Mouse (Mus musculus): ENCODE data around the gene Phyh.
A peak's percentile ranks its signal among the peaks of the same experiment; 100 is the strongest.
"Not testable (repeated sequence)": the region's sequence is repeated elsewhere in the genome, so short reads cannot be mapped to it uniquely, and the experiment has no call there.

Gene Phyh

GRCm38 (mm10) chr2:4917326-4918021, 1.3 kb upstream of the Phyh start:
- DNase-seq (ENCODE audit: low read depth, low spot score) = peak; percentile 49

- DNase-seq (ENCODE audit: low read depth, low spot score) = no peak
Measured at GRCm38 (mm10) chr2:4921019-4921418, 2.2 kb downstream of the Phyh start.

- no peak for DNase-seq (ENCODE audit: low read depth, low spot score)
Measured at GRCm38 (mm10) chr2:4922476-4923164, 3.8 kb downstream of the Phyh start.

GRCm38 (mm10) chr2:4927391-4927790, 8.6 kb downstream of the Phyh start:
- DNase-seq (ENCODE audit: low read depth, low spot score) = no peak

GRCm38 (mm10) chr2:4929230-4929629, 10.4 kb downstream of the Phyh start:
- no peak for DNase-seq (ENCODE audit: low read depth, low spot score)

- no peak for DNase-seq (ENCODE audit: low read depth, low spot score)
Measured at GRCm38 (mm10) chr2:4934516-4934915, 15.7 kb downstream of the Phyh start.

GRCm38 (mm10) chr2:4937931-4938330, 19.1 kb downstream of the Phyh start:
- no peak for DNase-seq (ENCODE audit: low read depth, low spot score)

GRCm38 (mm10) chr2:4940861-4941260, 22.0 kb downstream of the Phyh start:
- DNase-seq (ENCODE audit: low read depth, low spot score) = no peak

GRCm38 (mm10) chr2:4949691-4950090, 30.9 kb downstream of the Phyh start:
- not testable (repeated sequence) for DNase-seq (ENCODE audit: low read depth, low spot score)

- no peak for DNase-seq (ENCODE audit: low read depth, low spot score)
Measured at GRCm38 (mm10) chr2:4950986-4951385, 32.2 kb downstream of the Phyh start.

GRCm38 (mm10) chr2:4954216-4954760, 35.5 kb downstream of the Phyh start:
- no peak for DNase-seq (ENCODE audit: low read depth, low spot score)

- DNase-seq (ENCODE audit: low read depth, low spot score) = no peak
Measured at GRCm38 (mm10) chr2:4958039-4958438, 39.2 kb downstream of the Phyh start.

- no peak for DNase-seq (ENCODE audit: low read depth, low spot score)
Measured at GRCm38 (mm10) chr2:4967806-4968205, 49.0 kb downstream of the Phyh start.

GRCm38 (mm10) chr2:4969083-4969482, 50.3 kb downstream of the Phyh start:
- DNase-seq (ENCODE audit: low read depth, low spot score) = no peak

- DNase-seq (ENCODE audit: low read depth, low spot score) = no peak
Measured at GRCm38 (mm10) chr2:4975807-4976206, 57.0 kb downstream of the Phyh start, which contains the start of gene Ucma. Gene Ucma (plus strand): TSS chr2:4976122.

GRCm38 (mm10) chr2:4978091-4978490, 59.3 kb downstream of the Phyh start:
- no peak for DNase-seq (ENCODE audit: low read depth, low spot score)

- DNase-seq (ENCODE audit: low read depth, low spot score) = no peak
Measured at GRCm38 (mm10) chr2:4983987-4984386, 65.2 kb downstream of the Phyh start.

- DNase-seq (ENCODE audit: low read depth, low spot score) = no peak
Measured at GRCm38 (mm10) chr2:4985000-4985399, 66.2 kb downstream of the Phyh start.

- no peak for DNase-seq (ENCODE audit: low read depth, low spot score)
Measured at GRCm38 (mm10) chr2:4986798-4987197, 68.0 kb downstream of the Phyh start.

- no peak for DNase-seq (ENCODE audit: low read depth, low spot score)
Measured at GRCm38 (mm10) chr2:4987388-4988180, 68.8 kb downstream of the Phyh start.
